Mouse (Mus musculus) c-Kit-positive CD71-positive TER-119-negative erythroid progenitor cells, embryonic 14.5 days (primary cell): Measurements from ENCODE around the gene Fam240a.

Experiments used
- DNase-seq: peaks from one replicate; pipeline ENCODE4 v3.0.0-alpha.2; 2013; ENCODE audit warnings: low read depth

Gene Fam240a

DNA sequence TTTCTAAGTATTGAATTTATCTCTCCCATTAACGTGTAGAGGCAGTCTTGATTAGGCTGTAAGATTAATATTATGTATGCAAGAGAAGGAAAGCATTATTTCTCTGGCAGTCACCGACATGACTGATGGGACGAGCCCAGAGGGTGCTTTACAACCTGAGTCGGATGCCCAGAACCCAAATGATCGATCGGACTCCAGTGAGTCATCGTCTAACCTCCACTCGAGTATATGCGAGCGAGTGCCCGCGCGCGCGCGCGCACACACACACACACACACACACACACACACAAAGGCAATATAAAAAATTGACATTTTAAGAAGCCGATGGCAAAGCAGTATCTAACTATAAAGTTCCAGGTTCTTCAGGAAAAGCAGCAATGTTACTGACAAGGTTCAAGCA is 28.7 kb upstream of the Fam240a start:
- no peak for DNase-seq

GRCm38 (mm10) chr9:110944265-110944664 is 27.6 kb upstream of the Fam240a start:
- DNase-seq = no peak

GRCm38 (mm10) chr9:110937506-110938490 is 21.1 kb upstream of the Fam240a start:
- DNase-seq = no peak

DNA sequence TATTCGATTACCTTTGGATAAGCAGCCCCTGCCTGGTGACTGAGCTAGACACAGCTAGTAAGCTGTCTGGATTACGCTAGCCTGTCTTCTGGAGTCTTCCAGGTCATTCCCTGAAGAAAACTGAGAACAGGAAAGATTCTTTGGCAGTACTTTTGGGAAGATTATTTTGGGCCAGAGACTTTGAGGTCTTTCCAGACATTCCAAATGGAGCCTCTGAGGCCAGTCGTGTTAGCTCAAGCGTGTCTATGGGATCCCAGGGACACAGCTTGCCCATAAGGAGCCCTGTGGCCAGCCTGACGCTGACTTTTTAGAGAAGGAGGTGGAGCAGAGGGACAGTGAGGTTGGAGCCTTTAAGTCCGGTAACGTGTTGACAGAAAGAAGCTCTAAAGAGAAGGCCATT is 19.3 kb upstream of the Fam240a start:
- no peak for DNase-seq

DNA sequence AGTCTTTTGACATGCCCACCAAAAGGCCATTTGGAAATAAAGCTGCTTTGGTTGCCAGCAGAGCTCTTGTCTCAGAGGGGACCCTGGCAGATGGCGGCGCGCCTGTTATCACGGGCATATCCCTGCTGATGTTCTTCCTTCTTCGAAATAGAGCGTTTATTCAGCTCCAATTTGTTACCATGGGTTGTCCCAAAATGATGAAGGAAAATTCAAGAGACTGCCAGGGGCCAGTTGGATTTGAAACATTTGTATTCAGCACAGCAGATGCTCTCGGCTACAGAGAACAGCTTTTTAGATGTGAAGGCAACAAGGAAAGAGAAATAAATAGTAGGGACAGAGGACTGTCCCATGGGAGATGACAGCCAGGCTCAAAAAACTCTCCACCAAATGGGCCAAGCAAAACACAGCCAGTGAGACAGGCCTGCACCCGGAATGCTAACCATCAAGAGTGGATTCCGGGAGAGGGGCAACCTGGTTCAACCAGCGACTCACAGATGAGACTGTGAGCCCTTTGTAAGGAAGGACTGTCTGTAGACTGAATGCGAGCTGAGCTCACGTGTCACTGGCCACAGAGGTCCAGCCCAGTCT is 17.3 kb upstream of the Fam240a start:
- no peak for DNase-seq

DNA sequence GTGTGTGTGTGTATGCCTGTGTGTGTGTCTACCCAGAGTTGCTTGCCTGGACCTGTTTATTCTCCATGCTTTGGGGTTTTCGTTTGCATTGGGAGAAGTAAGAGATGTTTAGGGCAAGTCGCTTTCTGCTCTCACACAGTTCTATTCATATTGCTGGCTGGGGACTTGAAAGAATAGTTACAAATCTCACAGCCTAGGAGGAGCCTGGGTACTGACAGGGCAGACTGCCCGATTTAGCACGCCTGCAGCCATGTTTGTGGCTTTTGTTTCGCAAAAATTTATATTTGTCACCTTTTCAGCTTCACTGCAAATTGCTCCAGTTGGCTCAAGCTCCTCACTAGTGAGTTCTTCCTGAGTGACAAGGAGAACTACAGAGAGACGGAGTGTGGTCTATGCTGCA is 14.9 kb upstream of the Fam240a start:
- no peak for DNase-seq

- peak; percentile 27 for DNase-seq
Observed at GRCm38 (mm10) chr9:110922759-110923158, 6.1 kb upstream of the Fam240a start.

DNA sequence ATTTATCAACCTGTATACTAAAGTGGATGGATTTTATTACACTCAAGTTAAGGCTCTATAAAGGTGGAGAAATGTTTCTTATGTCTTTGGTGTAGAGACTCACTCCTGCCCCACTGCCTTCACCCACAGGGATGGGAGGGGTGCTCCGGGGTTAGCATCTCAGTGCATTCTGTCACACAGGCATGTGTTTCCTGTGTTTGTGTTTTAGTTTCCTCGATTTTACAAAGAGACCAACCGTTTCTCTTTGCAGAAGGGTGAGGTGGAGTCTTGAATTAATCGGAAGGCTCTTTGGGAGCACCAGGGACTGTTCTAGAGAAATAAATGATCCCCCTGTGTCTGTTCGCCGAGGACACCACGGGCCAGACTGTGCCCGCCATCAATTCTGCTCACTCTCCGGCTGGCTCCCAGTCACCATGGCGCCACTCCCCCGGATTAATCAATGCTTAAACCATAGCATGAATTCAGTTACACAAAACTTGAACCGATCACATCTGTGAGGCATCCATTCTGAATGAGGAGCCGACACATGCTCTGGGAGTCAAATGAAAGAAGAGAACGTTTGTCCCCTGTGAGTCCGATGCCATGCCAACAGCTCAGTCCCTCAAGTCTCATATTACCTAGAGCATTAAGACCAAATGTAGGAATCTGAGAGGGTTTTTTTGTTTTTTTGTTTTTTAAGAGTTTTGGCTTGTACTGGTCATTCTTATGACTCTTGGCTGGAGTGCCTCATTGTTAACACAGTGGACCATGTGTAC is 4.2 kb upstream of the Fam240a start:
- no peak for DNase-seq

- no peak for DNase-seq
Observed at GRCm38 (mm10) chr9:110915466-110915865, 1.2 kb downstream of the Fam240a start.

- DNase-seq = no peak
Observed at GRCm38 (mm10) chr9:110914631-110915236, 1.9 kb downstream of the Fam240a start.

GRCm38 (mm10) chr9:110909371-110909967 is 7.2 kb downstream of the Fam240a start:
- DNase-seq = no peak

GRCm38 (mm10) chr9:110908631-110909016 is 8.0 kb downstream of the Fam240a start:
- no peak for DNase-seq

GRCm38 (mm10) chr9:110907838-110908630 is 8.6 kb downstream of the Fam240a start:
- DNase-seq = no peak

DNA sequence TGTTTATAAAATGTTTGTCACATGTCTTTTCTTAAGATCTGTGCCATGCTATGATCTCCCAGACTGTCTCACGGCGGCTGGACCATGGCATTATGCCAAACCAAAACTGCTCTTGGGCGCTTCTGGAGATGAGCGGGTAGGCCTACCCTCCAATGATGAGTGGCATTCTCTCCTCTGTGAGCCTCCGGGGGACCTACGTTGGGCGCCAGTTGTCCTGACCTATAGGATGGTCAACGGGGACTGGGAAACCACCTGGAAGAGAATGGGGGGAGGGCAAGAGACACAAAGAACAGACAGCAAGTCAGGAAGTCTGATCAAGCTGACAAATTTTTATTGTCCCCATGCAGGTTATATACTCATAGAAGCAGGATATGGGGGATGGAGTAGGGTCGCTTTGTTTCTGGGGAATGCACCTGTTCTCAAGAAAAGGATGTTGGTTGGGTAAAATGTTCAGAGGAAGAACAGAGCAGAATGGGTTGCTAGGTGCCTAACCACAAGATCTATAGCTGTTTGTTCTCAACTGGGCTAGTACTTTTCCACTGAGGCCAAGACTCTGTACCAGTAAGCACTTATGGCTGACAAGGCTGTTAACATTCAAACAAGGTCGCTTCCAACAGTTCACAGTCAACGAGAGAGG is 9.3 kb downstream of the Fam240a start:
- no peak for DNase-seq

DNA sequence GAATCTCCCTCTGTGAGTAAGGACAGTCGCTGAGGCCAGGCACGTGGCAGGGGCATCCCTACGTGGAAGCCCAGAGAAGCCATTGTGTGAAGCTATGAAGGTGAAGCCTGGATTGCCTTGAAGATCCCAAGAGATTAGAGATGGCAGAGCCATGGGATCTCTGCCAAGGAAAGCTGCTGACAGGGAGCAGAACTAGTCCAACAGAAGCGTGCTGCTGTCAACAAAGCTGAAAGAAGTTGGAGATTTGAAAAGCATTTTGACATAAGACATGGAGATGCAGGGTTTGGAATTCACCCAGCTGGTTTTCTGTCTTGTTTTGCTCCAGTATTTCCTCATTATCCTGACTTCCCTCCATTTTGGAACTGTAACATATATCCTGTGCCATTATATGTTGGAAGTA is 14.4 kb downstream of the Fam240a start:
- DNase-seq = no peak

GRCm38 (mm10) chr9:110901204-110901603 is 15.5 kb downstream of the Fam240a start:
- no peak for DNase-seq

DNA sequence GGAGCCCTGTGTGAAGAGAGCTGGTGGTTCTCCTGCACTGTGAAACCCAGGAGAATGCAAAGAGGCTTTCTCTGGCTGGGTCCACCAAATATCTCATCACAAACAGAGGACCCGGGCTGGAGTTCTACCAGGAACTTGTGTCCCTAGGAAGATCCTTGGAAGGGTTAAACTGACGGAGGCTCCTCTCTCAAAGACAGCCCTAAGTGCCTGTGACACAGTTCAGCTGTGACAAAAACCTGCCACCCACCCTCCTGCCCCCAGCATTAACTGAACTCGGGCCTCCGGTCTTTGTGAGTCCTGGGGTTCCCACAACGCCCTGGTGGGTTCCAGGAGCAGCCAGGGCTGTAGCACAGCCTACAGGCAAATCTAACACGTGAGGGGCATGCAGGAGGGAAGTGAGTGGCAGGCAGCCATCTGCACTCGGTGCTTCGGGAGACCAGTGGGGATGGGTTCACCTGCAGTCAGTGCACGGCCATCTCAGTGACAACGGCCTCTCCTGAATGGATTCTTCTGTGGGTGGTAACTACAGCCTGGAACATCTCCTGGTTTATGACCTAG is 17.1 kb downstream of the Fam240a start:
- no peak for DNase-seq

DNA sequence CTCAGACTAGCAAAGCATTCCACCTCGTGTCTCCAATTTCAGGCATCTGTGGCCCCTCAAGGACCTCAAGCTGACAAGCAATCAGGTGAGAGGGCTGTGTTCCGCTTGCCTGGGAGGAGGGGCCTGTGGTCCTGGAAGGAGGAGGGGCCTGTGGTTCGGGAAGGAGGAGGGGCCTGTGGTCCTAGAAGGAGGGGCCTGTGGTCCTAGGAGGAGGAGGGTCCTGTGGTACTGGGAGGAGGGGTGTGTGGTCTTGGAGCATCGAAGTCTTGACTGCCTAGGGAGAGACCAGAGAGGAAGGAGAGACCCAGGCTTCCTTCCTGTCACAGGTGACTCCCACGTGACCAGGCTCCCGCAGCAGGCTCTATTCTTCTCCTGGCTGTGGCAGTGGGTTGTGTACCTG is 20.1 kb downstream of the Fam240a start:
- no peak for DNase-seq

- DNase-seq = no peak
Observed at GRCm38 (mm10) chr9:110895994-110896393, 20.7 kb downstream of the Fam240a start.

GRCm38 (mm10) chr9:110895507-110895906 is 21.2 kb downstream of the Fam240a start:
- no peak for DNase-seq
